Mouse (Mus musculus): ENCODE measurements around the gene Rps15a. TPM values are rescaled to one million over a fixed set of nuclear protein-coding genes. Genes with fewer than 3 reads are reported as not detected.

Rps15a gene
- polyA plus RNA-seq, 2 experiments: 1,027 to 6,071 TPM

DNA sequence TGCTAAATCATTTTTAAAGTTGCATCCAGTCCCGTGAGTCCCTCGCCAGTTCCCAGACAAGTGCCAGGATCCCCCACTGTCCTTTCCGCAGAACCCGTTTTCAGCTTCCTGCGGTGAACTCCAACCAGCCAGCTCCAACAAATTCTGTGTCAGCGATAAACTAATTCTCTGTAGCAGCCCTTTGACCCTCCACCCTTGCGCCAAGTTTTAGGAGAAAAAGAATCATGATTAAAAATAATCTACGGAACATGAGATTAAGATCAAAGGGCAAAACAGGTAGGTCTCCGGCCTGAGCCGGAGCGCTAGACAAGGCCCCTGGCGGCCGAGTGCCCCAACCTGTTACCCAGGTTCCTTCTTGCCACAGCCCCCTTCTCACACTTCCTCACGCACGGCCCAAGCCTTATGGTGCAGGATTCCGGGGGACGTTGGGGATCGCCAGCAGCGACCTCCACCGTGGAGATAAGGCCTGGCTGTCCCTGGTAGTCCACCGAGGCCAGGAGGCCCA lies 13.0 kb upstream of the Rps15a start:
- 0% methylated on average over 21 of the region's 21 CpGs for WGBS
- H3K4me1 ChIP-seq (ENCODE audit: control insufficient read depth, insufficient read depth, low read length): peaks cover 21% of the 10 kb centered on the region
- no peaks in the 10 kb centered on the region for H3K9me3 ChIP-seq (ENCODE audit: control insufficient read depth, low read length)
- H3K9ac ChIP-seq (ENCODE audit: low read depth, low read length, severe bottlenecking): peak overlapping the region; percentile 85
- peak overlapping the region; percentile 74 for H3K4me3 ChIP-seq (replicated peaks; ENCODE audit: low read length)
- DNase-seq (ENCODE audit: low spot score) (no peak), ATAC-seq (ENCODE audit: low FRiP score, low read depth) (peak; percentile 69)
- no peak for TF ChIP-seq POLR2A (IDR thresholded peaks at IDR 0.05; ENCODE audit: borderline replicate concordance, extremely low read depth, insufficient read depth, insufficient read length)
- peak overlapping the region; percentile 85 for H3K27ac ChIP-seq (replicated peaks; ENCODE audit: low read depth, low read length)
- peaks cover 24% of the 10 kb centered on the region for H3K36me3 ChIP-seq (ENCODE audit: control insufficient read depth, insufficient read depth, low read length)
- no peaks in the 10 kb centered on the region for H3K27me3 ChIP-seq (ENCODE audit: control insufficient read depth, insufficient read depth, low read length)
- peak overlapping the region; percentile 77 for H3K4me2 ChIP-seq (replicated peaks; ENCODE audit: low read depth, low read length, severe bottlenecking)

DNA sequence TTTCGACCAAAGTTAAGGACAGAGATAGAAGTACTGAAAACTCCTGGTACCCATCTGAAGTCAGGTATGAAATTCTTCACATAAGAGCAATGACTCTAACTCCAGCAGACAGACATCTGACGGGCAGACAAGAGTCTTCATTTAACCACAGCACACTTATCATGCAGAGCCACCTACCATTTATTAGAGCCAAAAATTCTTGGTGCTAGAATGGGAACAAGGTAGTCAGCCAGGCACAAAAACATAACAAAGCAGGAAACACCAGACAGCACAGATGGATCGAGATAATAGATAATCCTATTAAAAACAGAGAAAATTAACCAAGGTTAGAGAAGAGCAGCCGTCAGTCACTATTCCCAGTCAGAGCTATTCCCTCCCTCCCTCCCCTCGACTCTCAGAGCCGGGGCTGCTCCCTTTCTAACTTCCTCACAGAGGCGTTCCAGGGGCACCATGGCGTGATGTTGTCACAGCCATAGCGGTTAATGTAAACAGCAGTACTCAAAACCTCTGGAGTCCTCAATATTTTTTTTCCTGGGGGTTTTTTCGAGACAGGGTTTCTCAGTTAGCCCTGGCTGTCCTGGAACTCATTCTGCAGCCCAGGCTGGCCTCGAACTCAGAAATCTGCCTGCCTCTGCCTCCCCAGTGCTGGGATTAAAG lies 10.4 kb upstream of the Rps15a start:
- H3K4me2 ChIP-seq (replicated peaks; ENCODE audit: low read depth, low read length, severe bottlenecking): no peak overlapping the region
- ATAC-seq (ENCODE audit: low FRiP score, low read depth) (no peak), DNase-seq (ENCODE audit: low spot score) (no peak)
- no peaks in the 10 kb centered on the region for H3K9me3 ChIP-seq (ENCODE audit: control insufficient read depth, low read length)
- no peak overlapping the region for H3K27ac ChIP-seq (replicated peaks; ENCODE audit: low read depth, low read length)
- peaks cover 44% of the 10 kb centered on the region for H3K36me3 ChIP-seq (ENCODE audit: control insufficient read depth, insufficient read depth, low read length)
- WGBS: 85% methylated on average over 11 of the region's 11 CpGs
- H3K9ac ChIP-seq (ENCODE audit: low read depth, low read length, severe bottlenecking): no peak overlapping the region
- TF ChIP-seq POLR2A (IDR thresholded peaks at IDR 0.05; ENCODE audit: borderline replicate concordance, extremely low read depth, insufficient read depth, insufficient read length): no peak
- peaks cover 21% of the 10 kb centered on the region for H3K4me1 ChIP-seq (ENCODE audit: control insufficient read depth, insufficient read depth, low read length)
- no peak overlapping the region for H3K4me3 ChIP-seq (replicated peaks; ENCODE audit: low read length)
- H3K27me3 ChIP-seq (ENCODE audit: control insufficient read depth, insufficient read depth, low read length): no peaks in the 10 kb centered on the region

- no peak for DNase-seq (ENCODE audit: low spot score)
- no peak overlapping the region for H3K4me3 ChIP-seq (replicated peaks; ENCODE audit: low read length)
- no peak overlapping the region for H3K4me2 ChIP-seq (replicated peaks; ENCODE audit: low read depth, low read length, severe bottlenecking)
- peaks cover 21% of the 10 kb centered on the region for H3K4me1 ChIP-seq (ENCODE audit: control insufficient read depth, insufficient read depth, low read length)
- ATAC-seq (ENCODE audit: low FRiP score, low read depth): no peak
- peaks cover 51% of the 10 kb centered on the region for H3K36me3 ChIP-seq (ENCODE audit: control insufficient read depth, insufficient read depth, low read length)
- H3K9me3 ChIP-seq (ENCODE audit: control insufficient read depth, low read length): no peaks in the 10 kb centered on the region
- no peak for TF ChIP-seq POLR2A (IDR thresholded peaks at IDR 0.05; ENCODE audit: borderline replicate concordance, extremely low read depth, insufficient read depth, insufficient read length)
- H3K9ac ChIP-seq (ENCODE audit: low read depth, low read length, severe bottlenecking): no peak overlapping the region
- no peak overlapping the region for H3K27ac ChIP-seq (replicated peaks; ENCODE audit: low read depth, low read length)
- no peaks in the 10 kb centered on the region for H3K27me3 ChIP-seq (ENCODE audit: control insufficient read depth, insufficient read depth, low read length)
Measured at GRCm38 (mm10) chr7:118125736-118126135, 9.7 kb upstream of the Rps15a start.

GRCm38 (mm10) chr7:118123512-118124411 lies 7.8 kb upstream of the Rps15a start:
- DNase-seq (ENCODE audit: low spot score) (no peak), ATAC-seq (ENCODE audit: low FRiP score, low read depth) (no peak)
- Histone ChIP-seq H3K36me3 (ENCODE audit: control insufficient read depth, insufficient read depth, low read length) (peaks cover 70% of the 10 kb centered on the region), H3K4me1 (ENCODE audit: control insufficient read depth, insufficient read depth, low read length) (peaks cover 16% of the 10 kb centered on the region), H3K4me3 (replicated peaks; ENCODE audit: low read length) (no peak overlapping the region), H3K9me3 (ENCODE audit: control insufficient read depth, low read length) (no peaks in the 10 kb centered on the region), H3K9ac (ENCODE audit: low read depth, low read length, severe bottlenecking) (no peak overlapping the region), H3K27ac (replicated peaks; ENCODE audit: low read depth, low read length) (no peak overlapping the region), H3K4me2 (replicated peaks; ENCODE audit: low read depth, low read length, severe bottlenecking) (no peak overlapping the region), H3K27me3 (ENCODE audit: control insufficient read depth, insufficient read depth, low read length) (no peaks in the 10 kb centered on the region)
- 85% methylated on average over 4 of the region's 4 CpGs for WGBS
- TF ChIP-seq POLR2A (IDR thresholded peaks at IDR 0.05; ENCODE audit: borderline replicate concordance, extremely low read depth, insufficient read depth, insufficient read length): no peak

- Histone ChIP-seq H3K9ac (ENCODE audit: low read depth, low read length, severe bottlenecking) (no peak overlapping the region), H3K4me3 (replicated peaks; ENCODE audit: low read length) (no peak overlapping the region), H3K36me3 (ENCODE audit: control insufficient read depth, insufficient read depth, low read length) (peaks cover 80% of the 10 kb centered on the region), H3K4me1 (ENCODE audit: control insufficient read depth, insufficient read depth, low read length) (peaks cover 5% of the 10 kb centered on the region; the same call in 1 of the 2 replicates), H3K9me3 (ENCODE audit: control insufficient read depth, low read length) (no peaks in the 10 kb centered on the region), H3K27me3 (ENCODE audit: control insufficient read depth, insufficient read depth, low read length) (no peaks in the 10 kb centered on the region), H3K4me2 (replicated peaks; ENCODE audit: low read depth, low read length, severe bottlenecking) (no peak overlapping the region), H3K27ac (replicated peaks; ENCODE audit: low read depth, low read length) (no peak overlapping the region)
- ATAC-seq (ENCODE audit: low FRiP score, low read depth): no peak
- DNase-seq (ENCODE audit: low spot score): no peak
- no peak for TF ChIP-seq POLR2A (IDR thresholded peaks at IDR 0.05; ENCODE audit: borderline replicate concordance, extremely low read depth, insufficient read depth, insufficient read length)
- WGBS: 95% methylated on average over 7 of the region's 7 CpGs
Measured at GRCm38 (mm10) chr7:118122235-118122634, 6.2 kb upstream of the Rps15a start.
